Mouse (Mus musculus) brain, embryonic 14.5 days (tissue): ENCODE data around the gene Pdss2.

ENCODE experiments used
- CTCF ChIP-seq: fragments of 200-500 bp; IDR thresholded peaks from 2 replicates; pipeline ENCODE4 v1.5.1; 2012; ENCODE audit warnings: inconsistent platforms, mild to moderate bottlenecking, moderate library complexity, borderline replicate concordance; ENCODE audit not compliant: insufficient read depth, insufficient read length; ENCODE audit errors: extremely low read depth
- POLR2A ChIP-seq: fragments of 200-500 bp; IDR thresholded peaks from 2 replicates; pipeline ENCODE4 v1.6.1; 2012; ENCODE audit warnings: mild to moderate bottlenecking, inconsistent platforms, borderline replicate concordance; ENCODE audit not compliant: poor library complexity, insufficient read depth, insufficient read length, severe bottlenecking; ENCODE audit errors: extremely low read depth

- TF ChIP-seq CTCF (no peak), POLR2A (no peak)
These were observed 51.1 kb downstream of the Pdss2 start for GRCm38 (mm10) chr10:43272381-43272780.
